Mouse (Mus musculus): ENCODE measurements at regions not wholly inside any gene's neighbourhood (a gene's known extent, or its start where the extent isn't known, plus 50 kb on each side); places are given as distances from the start of the nearest gene placed in this dataset.

DNA sequence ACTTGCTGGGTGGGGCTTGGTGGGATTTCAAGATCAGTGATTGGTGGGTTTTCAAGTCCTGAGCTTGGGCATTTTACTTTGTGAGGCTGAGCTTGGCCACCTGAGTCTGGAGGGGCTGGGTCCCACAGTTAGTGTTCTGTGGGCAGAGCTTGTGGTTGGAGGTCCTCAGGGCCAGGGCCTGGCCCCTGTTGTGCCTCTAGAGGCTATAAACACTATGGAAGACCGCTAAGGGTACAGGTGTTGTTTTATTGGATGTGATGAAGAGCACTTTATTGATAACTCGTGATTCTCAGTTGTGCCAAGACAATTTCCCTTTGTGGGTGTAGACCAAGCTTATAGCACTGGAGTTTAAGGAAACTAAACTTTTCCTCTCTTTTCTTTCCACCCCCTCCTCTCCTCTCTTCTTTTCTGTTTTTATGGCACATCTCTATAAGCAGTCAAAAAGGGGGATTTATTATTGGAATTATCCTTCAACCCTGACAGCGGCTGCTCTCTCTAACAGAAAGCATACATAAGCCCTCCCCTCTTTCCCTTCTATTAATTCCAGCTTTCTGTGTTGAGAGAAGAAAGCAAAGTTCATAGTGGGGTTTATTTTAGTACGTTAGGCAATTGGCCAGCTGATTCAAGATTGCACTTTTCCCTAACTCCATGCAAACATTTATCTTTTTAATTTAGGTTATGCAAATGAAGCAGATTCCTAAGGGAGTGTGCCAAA, 332.0 kb upstream of the Rnaseh2b start:
- Histone ChIP-seq H3K27ac (ENCODE audit: insufficient read depth, low read depth) (no peak overlapping the region), H3K36me3 (replicated peaks in 1 of 2; ENCODE audit: control insufficient read depth in 1 of 2, insufficient read depth in 1 of 2, low read length in 1 of 2) (no peaks in the 10 kb centered on the region), H3K4me2 (ENCODE audit: insufficient read depth, low read depth, poor library complexity, severe bottlenecking) (no peak overlapping the region), H3K9ac (ENCODE audit: insufficient read depth, low read depth) (no peak overlapping the region), H3K79me2 (replicated peaks; ENCODE audit: control insufficient read depth, extremely low read depth, insufficient read depth, poor library complexity, severe bottlenecking) (no peaks in the 10 kb centered on the region), H3K4me3 (replicated peaks in 1 of 3; ENCODE audit: low read depth in 2 of 3, low read length in 2 of 3, poor library complexity in 1 of 3) (no peak overlapping the region), H3K27me3 (replicated peaks) (no peaks in the 10 kb centered on the region), H3K4me1 (ENCODE audit: control insufficient read depth in 1 of 2, insufficient read depth in 2 of 2) (peaks cover 0 to 9% of the 10 kb centered on the region in 2 experiments; a peak in 2 of 4 replicates), H3K9me3 (replicated peaks; ENCODE audit: low read length) (peaks cover 7% of the 10 kb centered on the region)
- dilution Hi-C loops (cut with MboI; ENCODE audit: extremely low pct_ligation_motif_present, extremely low pct_unique_long_range_greater_than_20kb, low sequenced_read_pairs) = no loop called here
- DNase-seq (ENCODE audit: extremely low read depth) = no peak
- TF ChIP-seq JUN (IDR thresholded peaks at IDR 0.05; ENCODE audit: insufficient read depth, low read depth, low read length) (no peak), NELFE (IDR thresholded peaks at IDR 0.05; ENCODE audit: low read depth, low read length) (no peak), TCF12 (IDR thresholded peaks at IDR 0.05; ENCODE audit: low read depth, low read length) (no peak), CTCF (conservative IDR thresholded peaks at IDR 0.05 in 1 of 2, IDR thresholded peaks at IDR 0.05 in 1 of 2; ENCODE audit: low read depth in 2 of 2, low read length in 2 of 2) (no peak), ZNF384 (IDR thresholded peaks at IDR 0.05; ENCODE audit: low read depth, low read length) (no peak), TBP (conservative IDR thresholded peaks at IDR 0.05; ENCODE audit: low read depth, low read length) (no peak), GABPA (IDR thresholded peaks at IDR 0.05; ENCODE audit: insufficient replicate concordance, low read depth, low read length) (no peak), HCFC1 (IDR thresholded peaks at IDR 0.05; ENCODE audit: low read depth, low read length) (no peak), CHD2 (IDR thresholded peaks at IDR 0.05; ENCODE audit: low read length) (no peak)
- in situ Hi-C loops (cut with MboI; ENCODE audit: low pct_ligation_motif_present, low pct_unique_long_range_greater_than_20kb, low sequenced_read_pairs) = no loop called here

DNA sequence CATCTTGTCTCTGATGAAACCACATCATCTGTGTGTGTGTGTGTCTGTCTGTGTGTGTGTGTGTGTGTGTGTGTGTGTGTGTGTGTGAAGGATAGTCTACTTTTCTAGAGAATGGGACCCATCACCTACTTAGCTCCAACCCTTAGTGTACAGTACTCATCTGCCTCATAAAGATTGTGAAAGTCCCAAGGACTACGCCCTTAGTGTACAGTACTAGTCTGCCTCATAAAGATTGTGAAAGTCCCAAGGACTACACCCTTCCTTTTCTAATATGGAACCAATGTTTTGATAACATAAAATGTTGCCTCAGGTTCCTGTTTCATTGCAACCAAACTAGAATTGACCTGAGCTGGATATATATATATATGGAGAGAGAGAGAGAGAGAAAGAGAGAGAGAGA, 323.9 kb upstream of the Rnaseh2b start:
- no peak overlapping the region for H3K4me2 ChIP-seq (ENCODE audit: insufficient read depth, low read depth, poor library complexity, severe bottlenecking)
- H3K9me3 ChIP-seq (replicated peaks; ENCODE audit: low read length) = no peaks in the 10 kb centered on the region
- no peak for DNase-seq (ENCODE audit: extremely low read depth)
- H3K4me1 ChIP-seq (ENCODE audit: control insufficient read depth in 1 of 2, insufficient read depth in 2 of 2) = peaks cover 2 to 17% of the 10 kb centered on the region in 2 experiments; a peak in 2 of 4 replicates
- dilution Hi-C loops (cut with MboI; ENCODE audit: extremely low pct_ligation_motif_present, extremely low pct_unique_long_range_greater_than_20kb, low sequenced_read_pairs) (no loop called here), in situ Hi-C loops (cut with MboI; ENCODE audit: low pct_ligation_motif_present, low pct_unique_long_range_greater_than_20kb, low sequenced_read_pairs) (no loop called here)
- no peak overlapping the region for H3K27ac ChIP-seq (ENCODE audit: insufficient read depth, low read depth)
- no peaks in the 10 kb centered on the region for H3K36me3 ChIP-seq (replicated peaks in 1 of 2; ENCODE audit: control insufficient read depth in 1 of 2, insufficient read depth in 1 of 2, low read length in 1 of 2)
- no peak overlapping the region for H3K9ac ChIP-seq (ENCODE audit: insufficient read depth, low read depth)
- no peaks in the 10 kb centered on the region for H3K79me2 ChIP-seq (replicated peaks; ENCODE audit: control insufficient read depth, extremely low read depth, insufficient read depth, poor library complexity, severe bottlenecking)
- H3K4me3 ChIP-seq (replicated peaks in 1 of 3; ENCODE audit: low read depth in 2 of 3, low read length in 2 of 3, poor library complexity in 1 of 3) = no peak overlapping the region
- H3K27me3 ChIP-seq (replicated peaks) = no peaks in the 10 kb centered on the region
- no peak for TF ChIP-seq RAD21 (IDR thresholded peaks at IDR 0.05; ENCODE audit: low read depth, low read length)
- no peak for TF ChIP-seq MEF2A (IDR thresholded peaks at IDR 0.05; ENCODE audit: borderline replicate concordance, low read depth, low read length)
- no peak for TF ChIP-seq GABPA (IDR thresholded peaks at IDR 0.05; ENCODE audit: insufficient replicate concordance, low read depth, low read length)

DNA sequence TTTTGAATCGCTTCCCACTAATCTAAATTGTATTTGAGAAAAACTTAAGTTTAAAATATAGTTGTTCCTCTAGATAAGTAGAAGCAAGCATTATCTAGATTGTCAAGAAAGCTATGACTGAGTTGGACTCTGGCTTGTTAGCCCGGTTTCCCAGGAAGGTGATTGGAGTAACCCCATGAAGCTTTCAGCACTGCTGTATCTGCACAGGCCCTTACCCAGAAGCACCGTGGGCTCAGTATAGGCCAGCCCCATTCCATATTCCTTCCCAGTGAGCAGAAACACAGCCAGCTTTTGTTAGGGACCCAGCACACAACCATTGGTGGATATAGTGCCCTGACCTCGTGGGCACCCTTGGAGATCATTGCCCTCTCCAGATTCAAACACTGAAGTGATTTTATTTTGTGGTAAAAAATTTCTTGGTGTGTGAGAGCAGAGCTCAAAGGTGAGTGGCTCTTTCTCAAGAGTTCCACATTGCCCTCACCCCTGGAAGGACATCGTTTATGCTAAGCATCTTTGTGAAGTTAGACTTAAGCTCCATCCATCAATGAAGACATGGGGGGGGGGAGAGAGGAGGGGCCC, 323.3 kb upstream of the Rnaseh2b start:
- H3K9me3 ChIP-seq (replicated peaks; ENCODE audit: low read length) = no peaks in the 10 kb centered on the region
- H3K79me2 ChIP-seq (replicated peaks; ENCODE audit: control insufficient read depth, extremely low read depth, insufficient read depth, poor library complexity, severe bottlenecking) = no peaks in the 10 kb centered on the region
- H3K4me3 ChIP-seq (replicated peaks in 1 of 3; ENCODE audit: low read depth in 2 of 3, low read length in 2 of 3, poor library complexity in 1 of 3) = no peak overlapping the region
- no peaks in the 10 kb centered on the region for H3K36me3 ChIP-seq (replicated peaks in 1 of 2; ENCODE audit: control insufficient read depth in 1 of 2, insufficient read depth in 1 of 2, low read length in 1 of 2)
- no peaks in the 10 kb centered on the region for H3K27me3 ChIP-seq (replicated peaks)
- in situ Hi-C loops (cut with MboI; ENCODE audit: low pct_ligation_motif_present, low pct_unique_long_range_greater_than_20kb, low sequenced_read_pairs) (no loop called here), dilution Hi-C loops (cut with MboI; ENCODE audit: extremely low pct_ligation_motif_present, extremely low pct_unique_long_range_greater_than_20kb, low sequenced_read_pairs) (no loop called here)
- no peak overlapping the region for H3K9ac ChIP-seq (ENCODE audit: insufficient read depth, low read depth)
- no peak for DNase-seq (ENCODE audit: extremely low read depth)
- no peak overlapping the region for H3K4me2 ChIP-seq (ENCODE audit: insufficient read depth, low read depth, poor library complexity, severe bottlenecking)
- TF ChIP-seq ZMIZ1 (IDR thresholded peaks at IDR 0.05; ENCODE audit: low read depth, low read length) (no peak), MAX (IDR thresholded peaks at IDR 0.05; ENCODE audit: low read length) (no peak), CHD1 (IDR thresholded peaks at IDR 0.05; ENCODE audit: low read depth, low read length) (no peak), ZKSCAN1 (IDR thresholded peaks at IDR 0.05; ENCODE audit: borderline replicate concordance, low read depth, low read length) (no peak), POLR2A (IDR thresholded peaks at IDR 0.05; ENCODE audit: low read depth, low read length) (no peak), IRF4 (IDR thresholded peaks at IDR 0.05; ENCODE audit: low read depth, low read length) (no peak), JUN (IDR thresholded peaks at IDR 0.05; ENCODE audit: insufficient read depth, low read depth, low read length) (no peak), UBTF (IDR thresholded peaks at IDR 0.05; ENCODE audit: low read depth, low read length) (no peak)
- H3K4me1 ChIP-seq (ENCODE audit: control insufficient read depth in 1 of 2, insufficient read depth in 2 of 2) = peaks cover 2 to 17% of the 10 kb centered on the region in 2 experiments; a peak in 2 of 4 replicates
- no peak overlapping the region for H3K27ac ChIP-seq (ENCODE audit: insufficient read depth, low read depth)

All from CH12.LX (cell line).